Mouse (Mus musculus) limb, embryonic 10.5 days (tissue): ENCODE data around the gene Zfp551. TPM values are rescaled to one million over a fixed set of nuclear protein-coding genes. Genes with fewer than 3 reads are reported as not detected.

Experiments used
- DNase-seq: peaks from one replicate; pipeline ENCODE4 v3.0.0-alpha.2; 2017; ENCODE audit warnings: low spot score
- H3K27ac ChIP-seq: fragments of 300-500 bp; sonication (generic); 2 replicates; pipeline ENCODE4 v1.5.1; 2016; ENCODE audit warnings: mild to moderate bottlenecking
- H3K27me3 ChIP-seq: fragments of 300-500 bp; sonication (generic); 2 replicates; pipeline ENCODE4 v1.6.1; 2016; ENCODE audit warnings: low read depth, mild to moderate bottlenecking; ENCODE audit not compliant: poor library complexity, severe bottlenecking
- H3K36me3 ChIP-seq: fragments of 300-500 bp; sonication (generic); 2 replicates; pipeline ENCODE4 v1.6.1; 2016; ENCODE audit warnings: mild to moderate bottlenecking, moderate library complexity
- H3K4me1 ChIP-seq: fragments of 300-500 bp; sonication (generic); 2 replicates; pipeline ENCODE4 v1.6.1; 2016
- H3K4me3 ChIP-seq: fragments of 300-500 bp; sonication (generic); 2 replicates; pipeline ENCODE4 v1.5.1; 2016; ENCODE audit warnings: mild to moderate bottlenecking, moderate library complexity
- H3K9me3 ChIP-seq: fragments of 300-500 bp; sonication (generic); replicated peaks from 2 replicates; pipeline ENCODE4 v1.6.1; 2016; ENCODE audit warnings: mild to moderate bottlenecking
- WGBS: fragments of 180-500 bp; shearing (Covaris S2); methylation state at CpG from one replicate; pipeline ENCODE4 v1.1.7; 2016; 5-methylcytosine and 5-hydroxymethylcytosine counted together
- polyA plus RNA-seq: library from polyadenylated mRNA; unstranded; fragments of >200 nt; fragmentation: Nextera tagmentation; extraction: Ambion mirVana; gene quantifications from 2 replicates; pipeline ENCODE4 v1.2.1, GENCODE M21; 2016

Zfp551 gene
- 4.6 and 4.8 TPM in 2 replicates for polyA plus RNA-seq

- H3K36me3 ChIP-seq, result peaks cover 14% of the 10 kb centered on the region
- H3K4me1 ChIP-seq, result peaks cover 8% of the 10 kb centered on the region
- H3K9me3 ChIP-seq, result no peaks in the 10 kb centered on the region
- peak within 1 kb of the TSS; percentile 63 for H3K4me3 ChIP-seq
- WGBS, result under 1% methylated on average over 27 of the region's 27 CpGs
- H3K27ac ChIP-seq, result peak within 1 kb of the TSS; percentile 87
- peak; percentile 81 for DNase-seq
- no peaks in the 10 kb centered on the region for H3K27me3 ChIP-seq
Measured at GRCm38 (mm10) chr7:12422245-12422849, at the start of gene Zfp551. TSS of gene Zfp551 (minus strand) at chr7:12422751.

- Histone ChIP-seq H3K9me3 (no peaks in the 10 kb centered on the region), H3K36me3 (peaks cover 12% of the 10 kb centered on the region), H3K4me3 (peak overlapping the region; percentile 63), H3K4me1 (peaks cover 8% of the 10 kb centered on the region), H3K27me3 (no peaks in the 10 kb centered on the region), H3K27ac (peak overlapping the region; percentile 87; the same call in 1 of the 2 replicates)
- 57% methylated on average over 3 of the region's 3 CpGs for WGBS
- no peak for DNase-seq
Measured at GRCm38 (mm10) chr7:12422855-12423254, 304 bp upstream of the Zfp551 start.

GRCm38 (mm10) chr7:12421741-12422140, 810 bp downstream of the Zfp551 start:
- 67% methylated on average over 5 of the region's 5 CpGs for WGBS
- Histone ChIP-seq H3K9me3 (no peaks in the 10 kb centered on the region), H3K4me3 (peak overlapping the region; percentile 63), H3K27me3 (no peaks in the 10 kb centered on the region), H3K27ac (peak overlapping the region; percentile 87), H3K36me3 (peaks cover 19% of the 10 kb centered on the region), H3K4me1 (peaks cover 8% of the 10 kb centered on the region)
- DNase-seq, result peak; percentile 31

GRCm38 (mm10) chr7:12369173-12369572, 53.4 kb downstream of the Zfp551 start, which contains the start of gene Vmn1r84:
TSS of gene Vmn1r84 (minus strand) at chr7:12369273.
- no peaks in the 10 kb centered on the region for H3K36me3 ChIP-seq
- no peaks in the 10 kb centered on the region for H3K9me3 ChIP-seq
- no peak within 1 kb of the TSS for H3K4me3 ChIP-seq
- DNase-seq, result no peak
- no peaks in the 10 kb centered on the region for H3K27me3 ChIP-seq
- no peaks in the 10 kb centered on the region for H3K4me1 ChIP-seq
- WGBS, result 77% methylated on average over 1 of the region's 1 CpGs
- H3K27ac ChIP-seq, result no peak within 1 kb of the TSS

Other genes starting within 250 kb of the Zfp551 start
- not detected in 2 replicates for gene Vmn1r80, start 233.5 kb downstream of the Zfp551 start, polyA plus RNA-seq
- gene Vmn1r81, start 154.5 kb downstream of the Zfp551 start, polyA plus RNA-seq, result not detected in 2 replicates
- not detected in 2 replicates for gene Vmn1r82, start 122.3 kb downstream of the Zfp551 start, polyA plus RNA-seq
- gene Vmn1r83, start 93.3 kb downstream of the Zfp551 start, polyA plus RNA-seq, result 0.09 TPM in 1 of 2 replicates, not detected in the other
- not detected in 2 replicates for gene Vmn1r84, start 53.5 kb downstream of the Zfp551 start, polyA plus RNA-seq
- gene Zfp606, start 55.5 kb upstream of the Zfp551 start, polyA plus RNA-seq, result 29.8 and 36.1 TPM in 2 replicates
- not detected in 2 replicates for gene 2900092C05Rik, start 89.8 kb upstream of the Zfp551 start, polyA plus RNA-seq
- gene Vmn2r53, start 186.0 kb upstream of the Zfp551 start, polyA plus RNA-seq, result 0.01 TPM in 2 replicates
- gene Vmn2r54, start 217.6 kb upstream of the Zfp551 start, polyA plus RNA-seq, result not detected in 2 replicates